Mouse (Mus musculus) spleen, adult 2 months (tissue): Measurements from ENCODE around the gene Rrn3.

Source experiments
- CTCF ChIP-seq: fragments of 200-500 bp; IDR thresholded peaks from 2 replicates; pipeline ENCODE4 v1.5.1; 2011; ENCODE audit warnings: mild to moderate bottlenecking, inconsistent platforms; ENCODE audit not compliant: insufficient read depth, insufficient read length, insufficient replicate concordance; ENCODE audit errors: extremely low read depth
- POLR2A ChIP-seq: fragments of 200-500 bp; IDR thresholded peaks from 2 replicates; pipeline ENCODE4 v1.6.1; 2011; ENCODE audit warnings: low read depth, low read length, inconsistent platforms

- peak; percentile 91 for TF ChIP-seq POLR2A
- TF ChIP-seq CTCF, result no peak
Measured at GRCm38 (mm10) chr16:13780353-13781036, at the start of gene Rrn3.
